Mouse (Mus musculus) kidney, embryonic 15.5 days (tissue): ENCODE data around the gene Car11. TPM values are rescaled to one million over a fixed set of nuclear protein-coding genes. Genes with fewer than 3 reads are reported as not detected.

Experiments used
- ATAC-seq: fragments of 200-750 bp; cut with Nextera tagmentation; replicated peaks from 2 replicates; pipeline ENCODE4 v1.8.0; 2017; ENCODE audit warnings: moderate TSS enrichment; ENCODE audit not compliant: low FRiP score
- H3K27ac ChIP-seq: fragments of 300-500 bp; sonication (generic); 2 replicates; pipeline ENCODE4 v1.5.1; 2015; ENCODE audit warnings: mild to moderate bottlenecking, inconsistent platforms
- H3K27me3 ChIP-seq: fragments of 300-500 bp; sonication (generic); 2 replicates; pipeline ENCODE4 v1.6.1; 2015; ENCODE audit warnings: inconsistent platforms
- H3K36me3 ChIP-seq: fragments of 300-500 bp; sonication (generic); 2 replicates; pipeline ENCODE4 v1.6.1; 2015; ENCODE audit warnings: inconsistent platforms
- H3K4me1 ChIP-seq: fragments of 300-500 bp; sonication (generic); 2 replicates; pipeline ENCODE4 v1.6.1; 2015; ENCODE audit warnings: inconsistent platforms
- H3K4me2 ChIP-seq: fragments of 300-500 bp; sonication (generic); 2 replicates; pipeline ENCODE4 v1.6.1; 2015; ENCODE audit warnings: moderate library complexity, mild to moderate bottlenecking, inconsistent platforms
- H3K4me3 ChIP-seq: fragments of 300-500 bp; sonication (generic); replicated peaks from 2 replicates; pipeline ENCODE4 v1.5.1; 2015; ENCODE audit warnings: mild to moderate bottlenecking, inconsistent platforms
- H3K9ac ChIP-seq: fragments of 300-500 bp; sonication (generic); 2 replicates; pipeline ENCODE4 v1.6.1; 2015; ENCODE audit warnings: mild to moderate bottlenecking, inconsistent platforms
- H3K9me3 ChIP-seq: fragments of 300-500 bp; sonication (generic); replicated peaks from 2 replicates; pipeline ENCODE4 v1.6.1; 2016; ENCODE audit warnings: inconsistent platforms
- WGBS: fragments of 180-500 bp; shearing (Covaris S2); methylation state at CpG from one replicate; pipeline ENCODE4 v1.1.7; 2015; ENCODE audit warnings: mixed read lengths; 5-methylcytosine and 5-hydroxymethylcytosine counted together
- polyA plus RNA-seq: library from polyadenylated mRNA; unstranded; fragments of >200 nt; fragmentation: Nextera tagmentation; extraction: Ambion mirVana; gene quantifications from 2 replicates; pipeline ENCODE4 v1.2.1, GENCODE M21; 2015

Car11 gene
- polyA plus RNA-seq, 1 experiment from 2014 or later, result 8.8 TPM

DNA sequence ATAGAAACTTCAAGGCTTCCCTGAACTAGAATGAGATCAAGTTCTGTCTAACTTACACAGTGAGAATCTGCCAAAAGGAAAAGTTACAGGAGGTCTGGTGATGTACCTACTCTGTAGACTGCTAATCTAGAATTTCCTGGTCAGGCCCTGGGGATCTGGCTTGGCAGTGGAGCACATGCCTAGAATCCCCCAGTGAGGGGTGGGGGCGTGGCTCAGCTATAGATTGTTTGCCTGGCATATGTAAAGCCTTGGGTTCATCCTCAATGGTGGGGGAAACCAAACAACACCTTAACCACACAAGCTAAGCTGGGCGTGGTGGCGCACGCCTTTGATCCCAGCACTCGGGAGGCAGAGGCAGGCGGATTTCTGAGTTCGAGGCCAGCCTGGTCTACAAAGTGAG lies 1.7 kb upstream of the Car11 start:
- H3K36me3 ChIP-seq, result no peaks in the 10 kb centered on the region
- H3K4me3 ChIP-seq, result no peak overlapping the region
- ATAC-seq, result no peak
- H3K9ac ChIP-seq, result no peak overlapping the region
- no peak overlapping the region for H3K4me2 ChIP-seq
- H3K9me3 ChIP-seq, result no peaks in the 10 kb centered on the region
- H3K4me1 ChIP-seq, result peaks cover 25% of the 10 kb centered on the region
- H3K27ac ChIP-seq, result no peak overlapping the region
- H3K27me3 ChIP-seq, result peaks cover 29% of the 10 kb centered on the region
- 84% methylated on average over 5 of the region's 7 CpGs for WGBS

DNA sequence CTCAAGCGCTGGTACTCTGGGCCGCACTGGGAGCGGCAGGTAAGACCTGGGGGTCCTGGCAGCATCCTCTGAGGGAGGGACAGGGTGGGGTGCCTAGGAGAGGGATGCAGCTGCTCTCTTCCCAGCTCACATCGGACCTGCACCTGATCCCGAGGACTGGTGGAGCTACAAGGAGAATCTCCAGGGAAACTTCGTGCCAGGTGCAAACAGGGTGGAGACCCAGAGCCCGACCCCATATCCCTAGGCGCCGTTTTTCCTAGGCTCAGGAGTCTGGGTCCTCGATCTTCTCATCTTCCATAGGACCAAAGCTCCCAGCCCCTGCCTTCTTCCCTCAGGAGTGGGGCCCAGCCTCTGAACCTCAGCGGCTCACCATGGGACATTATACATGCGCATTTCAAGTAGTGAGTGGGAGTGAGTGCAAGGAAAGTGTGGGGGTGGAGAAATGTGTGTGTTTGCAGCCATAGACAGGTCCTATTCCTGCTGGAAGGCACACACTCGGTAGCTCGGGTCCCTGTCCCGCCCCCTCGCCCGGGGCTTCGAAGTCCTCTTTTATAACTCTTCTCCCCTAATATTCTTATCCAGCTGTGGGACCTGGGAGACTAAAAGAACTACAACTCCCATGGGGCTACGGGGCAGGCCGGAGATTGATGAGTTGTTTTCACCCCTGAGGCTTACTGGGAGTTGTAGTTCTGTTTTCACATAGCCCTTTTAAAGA lies 815 bp downstream of the Car11 start:
- WGBS, result under 1% methylated on average over 20 of the region's 20 CpGs
- H3K27me3 ChIP-seq, result peaks cover 29% of the 10 kb centered on the region
- peak overlapping the region; percentile 50 for H3K4me3 ChIP-seq
- peak overlapping the region; percentile 95 for H3K4me2 ChIP-seq
- H3K27ac ChIP-seq, result 0 out of 2 replicates have a peak overlapping the region, but pooled peaks have one; percentile 64
- no peaks in the 10 kb centered on the region for H3K9me3 ChIP-seq
- H3K4me1 ChIP-seq, result peaks cover 44% of the 10 kb centered on the region
- no peaks in the 10 kb centered on the region for H3K36me3 ChIP-seq
- peak; percentile 16; the same call in 1 of the 2 replicates for ATAC-seq
- H3K9ac ChIP-seq, result peak overlapping the region; percentile 47

DNA sequence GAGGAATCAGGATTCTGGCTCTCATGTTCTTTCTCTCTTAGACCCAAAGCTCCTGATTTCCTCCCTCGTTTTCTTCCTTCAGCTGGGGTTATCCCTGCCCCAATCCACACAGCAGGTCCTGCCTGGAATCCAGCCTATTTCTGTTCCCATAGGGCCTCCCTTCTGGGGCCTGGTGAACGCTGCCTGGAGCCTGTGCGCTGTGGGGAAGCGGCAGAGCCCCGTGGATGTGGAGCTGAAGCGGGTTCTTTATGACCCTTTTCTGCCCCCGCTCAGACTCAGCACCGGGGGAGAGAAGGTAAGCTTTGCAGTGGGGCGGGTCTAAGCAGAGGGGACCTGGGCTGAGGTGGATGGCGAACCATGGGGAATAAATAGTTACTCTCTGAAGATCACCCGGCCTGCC lies 1.4 kb downstream of the Car11 start:
- no peak for ATAC-seq
- Histone ChIP-seq H3K27me3 (peaks cover 29% of the 10 kb centered on the region), H3K4me2 (peak overlapping the region; percentile 95), H3K9ac (peak overlapping the region; percentile 26; the same call in 1 of the 2 replicates), H3K4me3 (peak overlapping the region; percentile 50), H3K27ac (peak overlapping the region; percentile 64), H3K36me3 (no peaks in the 10 kb centered on the region), H3K9me3 (no peaks in the 10 kb centered on the region), H3K4me1 (peaks cover 50% of the 10 kb centered on the region)
- WGBS, result 25% methylated on average over 11 of the region's 11 CpGs

- peak overlapping the region; percentile 64; the same call in 1 of the 2 replicates for H3K27ac ChIP-seq
- H3K9ac ChIP-seq, result 0 out of 2 replicates have a peak overlapping the region, but pooled peaks have one; percentile 26
- H3K9me3 ChIP-seq, result no peaks in the 10 kb centered on the region
- peaks cover 54% of the 10 kb centered on the region for H3K4me1 ChIP-seq
- H3K4me3 ChIP-seq, result peak overlapping the region; percentile 50; the same call in 1 of the 2 replicates
- H3K27me3 ChIP-seq, result peaks cover 29% of the 10 kb centered on the region
- H3K4me2 ChIP-seq, result peak overlapping the region; percentile 95
- H3K36me3 ChIP-seq, result no peaks in the 10 kb centered on the region
- WGBS, result 87% methylated on average over 11 of the region's 11 CpGs
- ATAC-seq, result no peak
These were observed 2.0 kb downstream of the Car11 start for GRCm38 (mm10) chr7:45701607-45702006.

DNA sequence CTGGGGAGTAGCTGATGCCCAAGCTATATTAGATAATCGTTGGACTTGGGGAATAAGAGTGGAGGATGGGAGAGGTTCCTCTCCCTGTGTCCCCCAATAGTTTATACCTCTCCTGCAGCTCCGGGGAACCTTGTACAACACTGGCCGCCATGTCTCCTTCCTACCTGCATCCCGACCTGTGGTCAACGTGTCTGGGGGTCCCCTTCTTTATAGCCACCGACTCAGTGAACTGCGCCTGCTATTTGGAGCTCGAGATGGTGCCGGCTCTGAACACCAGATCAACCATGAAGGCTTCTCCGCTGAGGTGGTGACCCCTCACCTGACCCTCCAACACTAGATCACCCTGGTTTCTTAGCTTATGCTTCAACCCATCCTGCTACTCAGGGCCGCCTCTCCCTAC lies 2.7 kb downstream of the Car11 start:
- no peaks in the 10 kb centered on the region for H3K9me3 ChIP-seq
- H3K4me3 ChIP-seq, result no peak overlapping the region
- no peak overlapping the region for H3K4me2 ChIP-seq
- H3K27me3 ChIP-seq, result peaks cover 29% of the 10 kb centered on the region
- ATAC-seq, result no peak
- peaks cover 61% of the 10 kb centered on the region for H3K4me1 ChIP-seq
- no peak overlapping the region for H3K9ac ChIP-seq
- no peaks in the 10 kb centered on the region for H3K36me3 ChIP-seq
- H3K27ac ChIP-seq, result no peak overlapping the region
- 87% methylated on average over 11 of the region's 11 CpGs for WGBS

DNA sequence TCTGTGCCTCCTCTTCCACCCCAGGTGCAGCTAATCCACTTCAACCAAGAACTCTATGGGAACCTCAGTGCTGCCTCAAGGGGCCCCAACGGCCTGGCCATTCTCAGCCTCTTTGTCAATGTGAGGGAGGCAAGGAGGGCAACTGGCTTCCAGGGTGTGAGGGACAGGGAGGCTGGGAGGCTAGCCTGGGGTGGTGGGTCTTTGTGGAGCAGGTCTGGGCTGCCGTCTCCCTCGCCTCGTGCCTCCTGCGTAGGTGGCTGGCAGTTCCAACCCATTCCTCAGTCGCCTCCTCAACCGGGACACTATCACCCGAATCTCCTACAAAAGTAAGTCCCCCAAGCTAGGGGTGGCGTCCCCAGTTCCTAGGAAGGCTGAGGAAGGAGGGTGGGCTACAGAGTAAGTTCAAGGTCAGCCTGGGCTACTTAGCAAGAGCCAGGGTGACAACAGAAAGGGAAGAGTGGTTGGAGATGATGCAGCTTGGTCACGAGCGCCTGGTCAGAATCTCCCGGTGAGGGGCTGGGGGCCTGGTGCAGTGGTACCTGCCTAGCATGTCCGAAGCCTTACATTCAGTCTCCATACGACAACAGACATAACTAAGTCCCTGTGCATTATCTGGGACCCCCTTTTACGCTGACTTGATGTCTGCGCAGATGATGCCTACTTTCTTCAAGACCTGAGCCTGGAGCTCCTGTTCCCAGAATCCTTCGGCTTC lies 3.3 kb downstream of the Car11 start:
- peaks cover 27% of the 10 kb centered on the region for H3K27me3 ChIP-seq
- WGBS, result 91% methylated on average over 17 of the region's 17 CpGs
- no peaks in the 10 kb centered on the region for H3K36me3 ChIP-seq
- H3K4me3 ChIP-seq, result no peak overlapping the region
- no peak for ATAC-seq
- peak overlapping the region; percentile 9; the same call in 1 of the 2 replicates for H3K4me2 ChIP-seq
- H3K9me3 ChIP-seq, result no peaks in the 10 kb centered on the region
- no peak overlapping the region for H3K27ac ChIP-seq
- H3K9ac ChIP-seq, result no peak overlapping the region
- peaks cover 67% of the 10 kb centered on the region for H3K4me1 ChIP-seq

GRCm38 (mm10) chr7:45703521-45704033 lies 3.9 kb downstream of the Car11 start:
- peak overlapping the region; percentile 40; the same call in 1 of the 2 replicates for H3K9ac ChIP-seq

GRCm38 (mm10) chr7:45704046-45704559 lies 4.5 kb downstream of the Car11 start:
- Histone ChIP-seq H3K27ac (peak overlapping the region; percentile 96), H3K4me3 (peak overlapping the region; percentile 56), H3K4me1 (peaks cover 79% of the 10 kb centered on the region), H3K4me2 (peak overlapping the region; percentile 98), H3K9me3 (no peaks in the 10 kb centered on the region), H3K9ac (peak overlapping the region; percentile 40), H3K27me3 (peaks cover 16% of the 10 kb centered on the region), H3K36me3 (no peaks in the 10 kb centered on the region)
- under 1% methylated on average over 13 of the region's 13 CpGs for WGBS
- ATAC-seq, result peak; percentile 30; the same call in 1 of the 2 replicates

More at GRCm38 (mm10) chr7:45703521-45704033, 3.9 kb downstream of the Car11 start:
- H3K9me3 ChIP-seq, result no peaks in the 10 kb centered on the region
- peak overlapping the region; percentile 56 for H3K4me3 ChIP-seq
- no peak for ATAC-seq
- H3K4me1 ChIP-seq, result peaks cover 73% of the 10 kb centered on the region
- no peaks in the 10 kb centered on the region for H3K36me3 ChIP-seq
- H3K4me2 ChIP-seq, result peak overlapping the region; percentile 98
- H3K27ac ChIP-seq, result peak overlapping the region; percentile 96
- 35% methylated on average over 12 of the region's 12 CpGs for WGBS
- H3K27me3 ChIP-seq, result peaks cover 21% of the 10 kb centered on the region

- H3K9me3 ChIP-seq, result no peaks in the 10 kb centered on the region
- peak within 1 kb of the TSS; percentile 58 for H3K9ac ChIP-seq
- WGBS, result under 1% methylated on average over 36 of the region's 36 CpGs
- peak within 1 kb of the TSS; percentile 98 for H3K4me2 ChIP-seq
- ATAC-seq, result peak; percentile 85
- peaks cover 3% of the 10 kb centered on the region; the same call in 1 of the 2 replicates for H3K36me3 ChIP-seq
- H3K27me3 ChIP-seq, result peaks cover 8% of the 10 kb centered on the region
- peak within 1 kb of the TSS; percentile 56 for H3K4me3 ChIP-seq
- H3K27ac ChIP-seq, result peak within 1 kb of the TSS; percentile 96
- peaks cover 77% of the 10 kb centered on the region for H3K4me1 ChIP-seq
These were observed 5.2 kb downstream of the Car11 start, which contains the start of gene Dbp for GRCm38 (mm10) chr7:45704730-45705442. Gene Dbp, plus strand, starts transcription at chr7:45705088.

DNA sequence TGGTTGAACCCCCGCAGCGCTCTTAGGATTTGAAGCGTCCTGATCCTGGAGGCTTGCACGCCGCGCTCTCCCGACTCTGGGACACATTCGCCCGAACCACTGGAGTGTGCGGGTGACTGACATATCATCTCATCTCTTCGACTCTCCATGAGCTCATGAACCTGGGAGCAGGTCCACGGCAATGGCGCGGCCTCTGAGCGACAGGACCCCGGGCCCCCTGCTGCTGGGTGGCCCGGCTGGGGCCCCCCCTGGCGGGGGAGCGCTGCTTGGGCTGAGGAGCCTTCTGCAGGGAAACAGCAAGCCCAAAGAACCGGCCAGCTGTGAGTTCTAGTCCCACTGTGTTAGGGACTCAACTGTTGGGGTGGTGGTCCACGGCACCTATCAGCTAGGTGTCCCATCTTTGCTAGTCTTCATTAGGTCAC lies 5.8 kb downstream of the Car11 start:
- peak overlapping the region; percentile 56 for H3K4me3 ChIP-seq
- 0 out of 2 replicates have a peak, but pooled peaks have one; percentile 2 for ATAC-seq
- peaks cover 71% of the 10 kb centered on the region for H3K4me1 ChIP-seq
- H3K9ac ChIP-seq, result peak overlapping the region; percentile 58
- under 1% methylated on average over 21 of the region's 21 CpGs for WGBS
- peak overlapping the region; percentile 96 for H3K27ac ChIP-seq
- H3K4me2 ChIP-seq, result peak overlapping the region; percentile 98
- H3K9me3 ChIP-seq, result no peaks in the 10 kb centered on the region
- H3K27me3 ChIP-seq, result peaks cover 2% of the 10 kb centered on the region
- H3K36me3 ChIP-seq, result peaks cover 9% of the 10 kb centered on the region

DNA sequence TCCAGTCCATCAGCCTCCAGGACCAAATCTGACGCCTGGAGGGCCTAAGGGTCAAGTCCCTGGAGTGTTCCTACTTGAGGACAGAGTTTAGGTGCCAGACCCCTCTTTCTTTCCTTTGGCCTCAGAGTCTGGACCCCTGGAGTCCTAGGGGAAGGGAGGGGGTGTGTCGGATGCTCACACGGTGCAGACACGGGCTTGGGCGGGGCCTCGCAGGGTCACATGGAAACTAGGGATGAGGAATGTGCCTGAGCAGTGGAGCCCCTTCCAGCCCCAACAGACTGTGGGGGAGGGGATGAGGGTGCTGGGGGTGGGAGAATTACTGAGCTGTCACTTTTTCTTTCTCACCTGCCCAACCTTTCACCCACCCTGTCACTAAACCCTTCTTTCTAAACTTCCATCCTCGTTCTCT lies 6.2 kb downstream of the Car11 start:
- peak overlapping the region; percentile 56 for H3K4me3 ChIP-seq
- peaks cover 67% of the 10 kb centered on the region for H3K4me1 ChIP-seq
- peak overlapping the region; percentile 98 for H3K4me2 ChIP-seq
- peak; percentile 29 for ATAC-seq
- no peaks in the 10 kb centered on the region for H3K9me3 ChIP-seq
- peaks cover 13% of the 10 kb centered on the region for H3K36me3 ChIP-seq
- 2% methylated on average over 7 of the region's 7 CpGs for WGBS
- peak overlapping the region; percentile 58 for H3K9ac ChIP-seq
- no peaks in the 10 kb centered on the region for H3K27me3 ChIP-seq
- H3K27ac ChIP-seq, result peak overlapping the region; percentile 96
